Comparison of ENCODE assay signal across 8 mouse cellular contexts in genomic region chr15:82354126-82354945, GRCm38 (mm10). TPM values are rescaled to one million over a fixed set of nuclear protein-coding genes. Genes with fewer than 3 reads are reported as not detected.
DNase-seq lines count a peak whose midpoint lies in the region; ATAC-seq and TF ChIP-seq lines count a peak whose summit lies in the region.

Gene Ndufa6, minus strand, starts transcription at chr15:82354322.

- no peaks in the 10 kb centered on the region for H3K9me3 ChIP-seq in embryonic facial prominence, embryonic 14.5 days (ENCODE audit: control insufficient read depth, low read length)
- H3K9me3 ChIP-seq in limb, embryonic 13.5 days, result no peaks in the 10 kb centered on the region
- no peaks in the 10 kb centered on the region for H3K9me3 ChIP-seq in midbrain, embryonic 16.5 days (replicated peaks; ENCODE audit: control insufficient read depth, low read length, poor library complexity, severe bottlenecking)

- 1% methylated on average over 40 of the region's 57 CpGs for WGBS in embryonic facial prominence, embryonic 14.5 days
- WGBS in heart, adult 2 months, result 1% methylated on average over 57 of the region's 57 CpGs
- 2% methylated on average over 57 of the region's 57 CpGs for WGBS in limb, embryonic 13.5 days
- 2% methylated on average over 57 of the region's 57 CpGs for WGBS in midbrain, embryonic 16.5 days

- peak; percentile 97 for DNase-seq in 3T3-L1 (ENCODE audit: low read depth, low spot score)
- DNase-seq in adrenal gland, postnatal 4 days (ENCODE audit: low spot score in 2 of 2), result peak; percentile 89 to 95
- peak; percentile 99 for DNase-seq in embryonic facial prominence, embryonic 14.5 days (ENCODE audit: low spot score)
- peak; percentile 97 to 98 for DNase-seq in heart, adult 2 months
- peak; percentile 96 to 97 for DNase-seq in kidney, adult 8-10 months
- DNase-seq in spleen, postnatal 10 days (ENCODE audit: low spot score in 2 of 2), result peak; percentile 96 to 99

- H3K27me3 ChIP-seq in embryonic facial prominence, embryonic 14.5 days (replicated peaks; ENCODE audit: control insufficient read depth, insufficient read depth, low read length), result no peaks in the 10 kb centered on the region
- H3K27me3 ChIP-seq in heart, adult 2 months (ENCODE audit: control insufficient read depth, insufficient read depth, low read length), result no peaks in the 10 kb centered on the region
- H3K27me3 ChIP-seq in limb, embryonic 13.5 days, result no peaks in the 10 kb centered on the region
- H3K27me3 ChIP-seq in midbrain, embryonic 16.5 days (ENCODE audit: control insufficient read depth, insufficient read depth, low read depth, low read length), result no peaks in the 10 kb centered on the region

- TF ChIP-seq POLR2A in heart, adult 2 months (IDR thresholded peaks at IDR 0.05; ENCODE audit: insufficient read depth, low read depth, low read length), result peak; percentile 94

- H3K79me2 ChIP-seq in heart, adult 2 months (replicated peaks; ENCODE audit: control insufficient read depth, insufficient read depth, low read length), result peaks cover 3% of the 10 kb centered on the region; the same call in 1 of the 2 replicates

- H3K36me3 ChIP-seq in embryonic facial prominence, embryonic 14.5 days (ENCODE audit: control insufficient read depth, insufficient read depth, low read length), result peaks cover 19% of the 10 kb centered on the region
- H3K36me3 ChIP-seq in heart, adult 2 months (ENCODE audit: control insufficient read depth, insufficient read depth, low read length), result no peaks in the 10 kb centered on the region; the same call in none of the 2 replicates
- peaks cover 21% of the 10 kb centered on the region for H3K36me3 ChIP-seq in limb, embryonic 13.5 days
- no peaks in the 10 kb centered on the region for H3K36me3 ChIP-seq in midbrain, embryonic 16.5 days (ENCODE audit: control insufficient read depth, insufficient read depth, low read length)

- TF ChIP-seq EP300 in heart, adult 2 months (IDR thresholded peaks at IDR 0.05; ENCODE audit: insufficient read depth, low read depth, low read length), result peak; percentile 85

- peak within 1 kb of the TSS; percentile 92 for H3K9ac ChIP-seq in embryonic facial prominence, embryonic 14.5 days (ENCODE audit: low read depth, low read length)
- H3K9ac ChIP-seq in heart, adult 2 months (ENCODE audit: low read depth, low read length), result peak within 1 kb of the TSS; percentile 89
- H3K9ac ChIP-seq in limb, embryonic 13.5 days, result peak within 1 kb of the TSS; percentile 97
- H3K9ac ChIP-seq in midbrain, embryonic 16.5 days (ENCODE audit: low read depth, low read length), result peak within 1 kb of the TSS; percentile 86

- intact Hi-C loops in heart, adult 2 months (cut with DNase I), result loop anchor here (2.0 kb wide), 1 partner anchor 62 kb away; no protein-coding TSS in a partner anchor

- peak; percentile 100 for ATAC-seq in embryonic facial prominence, embryonic 14.5 days (ENCODE audit: low read depth)
- ATAC-seq in limb, embryonic 13.5 days (ENCODE audit: low FRiP score, low read depth), result peak; percentile 100
- ATAC-seq in midbrain, embryonic 16.5 days, result peak; percentile 99

- peak within 1 kb of the TSS; percentile 73 for H3K4me2 ChIP-seq in embryonic facial prominence, embryonic 14.5 days (ENCODE audit: low read depth, low read length)
- peak within 1 kb of the TSS; percentile 93 for H3K4me2 ChIP-seq in limb, embryonic 13.5 days (replicated peaks)
- peak within 1 kb of the TSS; percentile 96 for H3K4me2 ChIP-seq in midbrain, embryonic 16.5 days (ENCODE audit: low read length)

- peak within 1 kb of the TSS; percentile 83 for H3K27ac ChIP-seq in embryonic facial prominence, embryonic 14.5 days (replicated peaks; ENCODE audit: low read depth, low read length)
- peak within 1 kb of the TSS; percentile 99 for H3K27ac ChIP-seq in heart, adult 2 months
- peak within 1 kb of the TSS; percentile 87 for H3K27ac ChIP-seq in limb, embryonic 13.5 days
- H3K27ac ChIP-seq in midbrain, embryonic 16.5 days (ENCODE audit: low read length), result peak within 1 kb of the TSS; percentile 84

- H3K4me1 ChIP-seq in embryonic facial prominence, embryonic 14.5 days (ENCODE audit: control insufficient read depth, insufficient read depth, low read length), result peaks cover 8% of the 10 kb centered on the region
- peaks cover 18% of the 10 kb centered on the region for H3K4me1 ChIP-seq in heart, adult 2 months (ENCODE audit: control insufficient read depth, insufficient read depth, low read length)
- H3K4me1 ChIP-seq in limb, embryonic 13.5 days, result peaks cover 31% of the 10 kb centered on the region
- H3K4me1 ChIP-seq in midbrain, embryonic 16.5 days (ENCODE audit: control insufficient read depth, insufficient read depth, low read length), result peaks cover 21% of the 10 kb centered on the region

- peak; percentile 97 for TF ChIP-seq CTCF in heart, adult 2 months (IDR thresholded peaks at IDR 0.05)

- peak within 1 kb of the TSS; percentile 84 for H3K4me3 ChIP-seq in embryonic facial prominence, embryonic 14.5 days (ENCODE audit: low read depth, low read length)
- H3K4me3 ChIP-seq in heart, adult 2 months, result peak within 1 kb of the TSS; percentile 82
- H3K4me3 ChIP-seq in limb, embryonic 13.5 days, result peak within 1 kb of the TSS; percentile 94
- peak within 1 kb of the TSS; percentile 75 for H3K4me3 ChIP-seq in midbrain, embryonic 16.5 days (ENCODE audit: low read depth, low read length)

RNA-seq across cellular contexts. Expression of gene Ndufa6, which starts in this region (rescaled TPM):
- total RNA-seq in adrenal gland, postnatal 4 days (2021), result 100 to 1,000 TPM; 406 to 421 TPM
- polyA plus RNA-seq in embryonic facial prominence, embryonic 14.5 days (2014; fragmentation: Nextera tagmentation; extraction: Ambion mirVana), result 325 and 390 TPM in 2 replicates
- total RNA-seq in heart, adult 2 months (2021), result 100 to 1,000 TPM; 659 to 775 TPM
- polyA plus RNA-seq in heart, adult 2 months (2012; rRNA removed), result 609 and 726 TPM in 2 replicates
- 294 and 300 TPM in 2 replicates for polyA plus RNA-seq in limb, embryonic 13.5 days (2015; fragmentation: Nextera tagmentation; extraction: Ambion mirVana)
- 321 and 346 TPM in 2 replicates for polyA plus RNA-seq in midbrain, embryonic 16.5 days (2015; fragmentation: Nextera tagmentation; extraction: Ambion mirVana)

Comparison
In these comparisons a context has a peak if more than half of its experiments do, and no peak if none do; other contexts are left out.
1. Peak in every context shown above with its lines: DNase-seq, ATAC-seq, H3K4me3 ChIP-seq and H3K27ac ChIP-seq.